Mouse (Mus musculus) embryonic facial prominence, embryonic 14.5 days (tissue): Measurements from ENCODE around the gene Ift20. TPM values are rescaled to one million over a fixed set of nuclear protein-coding genes. Genes with fewer than 3 reads are reported as not detected.

ENCODE experiments used
- ATAC-seq: fragments of 200-750 bp; cut with Nextera tagmentation; 2 replicates; pipeline ENCODE4 v1.8.0; 2017; ENCODE audit warnings: low read depth, moderate number of reproducible peaks, moderate TSS enrichment
- DNase-seq: peaks from one replicate; pipeline ENCODE4 v3.0.0-alpha.2; 2015; ENCODE audit warnings: low spot score
- H3K27ac ChIP-seq: fragments of 300-500 bp; sonication (generic); replicated peaks from 2 replicates; pipeline ENCODE4 v1.5.1; 2014; ENCODE audit warnings: low read depth, mild to moderate bottlenecking, low read length, moderate library complexity
- H3K27me3 ChIP-seq: fragments of 300-500 bp; sonication (generic); replicated peaks from 2 replicates; pipeline ENCODE4 v1.6.1; 2014; ENCODE audit warnings: low read length; ENCODE audit not compliant: control insufficient read depth, insufficient read depth
- H3K36me3 ChIP-seq: fragments of 300-500 bp; sonication (generic); 2 replicates; pipeline ENCODE4 v1.6.1; 2014; ENCODE audit warnings: low read length, mixed read lengths; ENCODE audit not compliant: control insufficient read depth, insufficient read depth
- H3K4me1 ChIP-seq: fragments of 300-500 bp; sonication (generic); 2 replicates; pipeline ENCODE4 v1.6.1; 2014; ENCODE audit warnings: antibody characterized with exemption, low read length; ENCODE audit not compliant: control insufficient read depth, insufficient read depth
- H3K4me2 ChIP-seq: fragments of 300-500 bp; sonication (generic); 2 replicates; pipeline ENCODE4 v1.6.1; 2014; ENCODE audit warnings: low read depth, mild to moderate bottlenecking, low read length, moderate library complexity, mixed read lengths
- H3K4me3 ChIP-seq: fragments of 300-500 bp; sonication (generic); 2 replicates; pipeline ENCODE4 v1.5.1; 2014; ENCODE audit warnings: low read depth, mild to moderate bottlenecking, low read length
- H3K9ac ChIP-seq: fragments of 300-500 bp; sonication (generic); 2 replicates; pipeline ENCODE4 v1.6.1; 2014; ENCODE audit warnings: low read depth, mild to moderate bottlenecking, low read length, moderate library complexity, mixed read lengths
- H3K9me3 ChIP-seq: fragments of 300-500 bp; sonication (generic); 2 replicates; pipeline ENCODE4 v1.6.1; 2016; ENCODE audit warnings: low read length; ENCODE audit not compliant: control insufficient read depth
- WGBS: fragments of 180-500 bp; shearing (Covaris S2); extraction: QIAGEN DNeasy Blood & Tissue Kit; methylation state at CpG from one replicate; pipeline ENCODE4 v1.1.7; 2014; 5-methylcytosine and 5-hydroxymethylcytosine counted together
- polyA plus RNA-seq: library from polyadenylated mRNA; unstranded; fragments of >200 nt; fragmentation: Nextera tagmentation; extraction: Ambion mirVana; gene quantifications from 2 replicates; pipeline ENCODE4 v1.2.1, GENCODE M21; 2014

The Ift20 gene
- polyA plus RNA-seq, 1 experiment from 2014 or later: 178 TPM

DNA sequence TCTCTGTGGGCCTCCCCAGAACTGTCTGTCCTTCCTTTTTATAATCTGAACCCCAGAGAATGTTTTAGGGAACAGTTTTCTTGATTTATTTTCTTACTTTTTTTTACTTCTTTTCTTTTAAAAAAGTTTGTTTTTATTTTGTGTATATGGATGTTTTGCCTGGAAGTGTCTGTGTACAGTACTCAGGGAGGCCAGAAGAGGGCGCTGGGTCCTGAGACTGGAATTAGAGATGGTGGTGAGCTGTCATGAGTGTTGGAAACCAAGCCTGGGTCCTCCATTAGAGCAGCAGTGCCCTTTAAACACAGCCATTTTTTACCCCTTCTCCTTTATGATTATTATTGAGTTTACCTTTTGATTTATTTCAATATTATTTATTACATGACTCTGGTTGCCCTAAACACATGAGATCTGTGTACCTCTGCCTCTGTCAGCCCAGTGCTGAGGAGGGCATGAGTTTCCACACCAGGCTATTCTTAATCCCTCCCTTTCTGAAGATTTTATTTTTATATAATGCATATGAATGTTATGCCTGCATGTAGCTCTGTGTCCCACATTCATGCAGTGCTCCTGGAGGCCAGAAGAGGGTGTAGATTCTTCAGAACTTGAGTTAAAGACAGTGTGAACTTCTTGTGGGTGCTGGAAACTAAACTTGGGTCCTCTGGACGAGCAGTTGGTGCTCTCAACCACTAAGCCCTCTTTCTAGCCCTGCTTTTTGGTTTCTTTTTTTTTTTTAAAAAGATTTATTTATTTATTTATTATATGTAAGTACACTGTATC is 20.4 kb upstream of the Ift20 start:
- ATAC-seq: no peak
- no peak for DNase-seq
- H3K36me3 ChIP-seq: peaks cover 63% of the 10 kb centered on the region

GRCm38 (mm10) chr11:78518931-78519330 is 17.2 kb upstream of the Ift20 start:
- Histone ChIP-seq H3K27ac (no peak overlapping the region), H3K36me3 (peaks cover 91% of the 10 kb centered on the region), H3K4me1 (no peaks in the 10 kb centered on the region), H3K9ac (no peak overlapping the region), H3K27me3 (no peaks in the 10 kb centered on the region), H3K4me2 (no peak overlapping the region), H3K4me3 (no peak overlapping the region), H3K9me3 (no peaks in the 10 kb centered on the region)
- ATAC-seq: no peak
- DNase-seq: no peak
- 87% methylated on average over 10 of the region's 10 CpGs for WGBS

More for the DNA sequence above, 20.4 kb upstream of the Ift20 start:
- WGBS: 57% methylated on average over 2 of the region's 2 CpGs
- Histone ChIP-seq H3K9me3 (no peaks in the 10 kb centered on the region), H3K27ac (no peak overlapping the region), H3K27me3 (no peaks in the 10 kb centered on the region), H3K9ac (no peak overlapping the region), H3K4me2 (no peak overlapping the region), H3K4me3 (no peak overlapping the region), H3K4me1 (peaks cover 11% of the 10 kb centered on the region)

DNA sequence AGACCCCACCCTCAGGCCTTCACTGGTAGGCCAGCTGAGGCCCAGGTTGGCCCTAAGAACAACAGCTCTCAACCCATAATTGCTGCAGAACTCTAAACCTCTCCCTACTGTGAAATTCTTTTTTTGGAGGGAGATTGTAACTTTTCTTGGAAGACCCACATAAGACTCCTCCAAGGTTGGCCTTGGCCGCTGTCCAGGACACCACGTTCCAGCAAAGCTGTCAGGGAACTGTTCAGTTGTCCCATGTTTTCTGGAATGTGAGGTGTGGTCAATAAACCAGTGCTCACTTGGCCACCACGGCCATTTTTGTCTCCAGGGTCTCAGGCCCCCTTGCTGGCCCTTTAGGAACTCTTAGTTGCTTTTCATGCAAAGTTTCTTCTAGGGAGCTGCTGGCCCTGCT is 14.3 kb upstream of the Ift20 start:
- H3K4me1 ChIP-seq: no peaks in the 10 kb centered on the region
- H3K4me2 ChIP-seq: no peak overlapping the region
- no peak overlapping the region for H3K9ac ChIP-seq
- H3K27ac ChIP-seq: no peak overlapping the region
- no peaks in the 10 kb centered on the region for H3K9me3 ChIP-seq
- DNase-seq: no peak
- 92% methylated on average over 3 of the region's 3 CpGs for WGBS
- peaks cover 96% of the 10 kb centered on the region for H3K36me3 ChIP-seq
- no peaks in the 10 kb centered on the region for H3K27me3 ChIP-seq
- no peak for ATAC-seq
- H3K4me3 ChIP-seq: no peak overlapping the region

GRCm38 (mm10) chr11:78522481-78522997 is 13.6 kb upstream of the Ift20 start:
- Histone ChIP-seq H3K4me2 (no peak overlapping the region), H3K27me3 (no peaks in the 10 kb centered on the region), H3K4me3 (no peak overlapping the region), H3K27ac (no peak overlapping the region), H3K9me3 (no peaks in the 10 kb centered on the region), H3K36me3 (peaks cover 100% of the 10 kb centered on the region), H3K4me1 (no peaks in the 10 kb centered on the region), H3K9ac (no peak overlapping the region)
- peak; percentile 27 for DNase-seq
- no peak for ATAC-seq
- WGBS: 73% methylated on average over 1 of the region's 1 CpGs

DNA sequence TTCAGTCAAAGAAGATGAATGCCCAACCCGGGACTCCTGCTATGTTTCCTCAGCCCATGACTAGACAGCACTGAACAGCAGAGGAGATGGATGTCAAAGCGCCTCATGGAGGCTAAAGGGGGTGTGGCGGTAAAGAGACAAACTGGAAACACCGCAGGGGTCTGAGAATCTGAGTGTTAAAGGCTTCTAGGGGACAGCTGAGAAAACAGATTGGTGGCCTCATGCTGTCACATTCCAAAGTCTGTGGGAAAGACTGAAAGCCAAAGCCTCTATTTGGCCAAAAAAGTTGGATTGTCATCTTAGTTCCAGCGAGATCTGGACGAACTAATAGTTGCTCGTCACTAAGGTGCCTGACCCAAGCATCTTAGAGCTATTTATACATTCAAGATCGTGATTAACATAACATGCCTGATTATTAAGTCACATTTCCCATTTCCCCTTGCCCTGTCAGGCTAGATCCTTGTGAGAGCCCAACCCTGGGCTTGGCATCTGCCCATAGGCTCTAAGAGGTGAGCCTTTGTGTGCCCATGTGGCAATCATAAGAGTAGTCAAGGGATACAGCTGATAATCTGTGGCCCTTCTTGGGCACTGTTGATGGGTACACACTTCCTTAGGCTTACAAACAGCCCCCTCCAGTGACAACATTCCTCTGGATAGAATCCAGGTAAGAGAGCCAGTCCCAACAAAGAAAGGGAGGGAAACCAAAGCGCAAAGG is 12.8 kb upstream of the Ift20 start:
- no peaks in the 10 kb centered on the region for H3K27me3 ChIP-seq
- no peak overlapping the region for H3K9ac ChIP-seq
- H3K4me3 ChIP-seq: no peak overlapping the region
- WGBS: 77% methylated on average over 9 of the region's 9 CpGs
- DNase-seq (no peak), ATAC-seq (no peak)
- H3K4me1 ChIP-seq: no peaks in the 10 kb centered on the region
- H3K4me2 ChIP-seq: no peak overlapping the region
- H3K27ac ChIP-seq: no peak overlapping the region
- H3K9me3 ChIP-seq: no peaks in the 10 kb centered on the region
- H3K36me3 ChIP-seq: peaks cover 100% of the 10 kb centered on the region

GRCm38 (mm10) chr11:78524838-78525237 is 11.3 kb upstream of the Ift20 start:
- Histone ChIP-seq H3K27me3 (no peaks in the 10 kb centered on the region), H3K4me2 (no peak overlapping the region), H3K9me3 (no peaks in the 10 kb centered on the region), H3K4me3 (no peak overlapping the region), H3K27ac (no peak overlapping the region), H3K9ac (no peak overlapping the region), H3K4me1 (no peaks in the 10 kb centered on the region), H3K36me3 (peaks cover 97% of the 10 kb centered on the region)
- ATAC-seq: no peak
- DNase-seq: no peak
- 77% methylated on average over 2 of the region's 2 CpGs for WGBS

DNA sequence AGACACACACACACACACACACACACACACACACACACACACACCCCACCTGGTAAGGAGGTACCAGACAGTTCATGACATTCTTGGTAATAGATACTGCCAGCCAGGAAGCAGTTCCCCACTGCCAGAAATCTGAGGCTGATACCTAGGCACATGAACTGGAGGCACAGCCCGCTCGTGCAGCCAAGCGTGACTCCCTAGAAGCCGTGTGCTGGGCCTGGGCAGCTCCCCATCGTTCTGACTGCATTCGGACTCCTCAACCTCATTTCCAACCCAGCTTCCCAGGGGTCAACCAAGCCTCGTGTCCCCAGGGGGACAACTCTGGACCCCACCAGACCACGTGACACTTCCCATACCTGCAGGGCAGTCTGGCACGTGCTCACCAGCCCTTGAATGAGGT is 7.4 kb upstream of the Ift20 start:
- Histone ChIP-seq H3K4me2 (no peak overlapping the region), H3K9ac (no peak overlapping the region), H3K9me3 (no peaks in the 10 kb centered on the region), H3K4me3 (no peak overlapping the region), H3K27ac (no peak overlapping the region), H3K27me3 (no peaks in the 10 kb centered on the region), H3K36me3 (peaks cover 77% of the 10 kb centered on the region), H3K4me1 (no peaks in the 10 kb centered on the region)
- WGBS: 82% methylated on average over 9 of the region's 9 CpGs
- ATAC-seq (no peak), DNase-seq (no peak)

- ATAC-seq (no peak), DNase-seq (no peak)
- WGBS: 95% methylated on average over 12 of the region's 12 CpGs
- Histone ChIP-seq H3K4me2 (no peak overlapping the region), H3K27me3 (no peaks in the 10 kb centered on the region), H3K27ac (no peak overlapping the region), H3K4me3 (no peak overlapping the region), H3K9ac (no peak overlapping the region), H3K4me1 (peaks cover 8% of the 10 kb centered on the region), H3K36me3 (peaks cover 64% of the 10 kb centered on the region), H3K9me3 (no peaks in the 10 kb centered on the region)
Observed at GRCm38 (mm10) chr11:78530001-78530400, 6.2 kb upstream of the Ift20 start.
